Mouse (Mus musculus) hematopoietic stem cell, adult 5-6 weeks (primary cell): Measurements from ENCODE around the gene Pgm1. TPM values are rescaled to one million over a fixed set of nuclear protein-coding genes. Genes with fewer than 3 reads are reported as not detected.

Source experiments
- ATAC-seq, 2 experiments: fragments of 125-278 bp in 1 of 2; replicated peaks in 1 of 2; 2 replicates each; pipeline ENCODE4 v1.8.0; 2016 to 2017; ENCODE audit warnings: inconsistent platforms in 2 of 2, mild to moderate bottlenecking in 2 of 2, moderate number of reproducible peaks in 2 of 2, low read depth in 1 of 2, moderate TSS enrichment in 1 of 2; ENCODE audit not compliant: low FRiP score in 2 of 2, poor library complexity in 2 of 2, severe bottlenecking in 2 of 2, insufficient read depth in 1 of 2, low TSS enrichment in 1 of 2
- total RNA-seq: library from RNA; stranded (forward); fragments of 172-1452, 232-1000 nt; gene quantifications from 2 replicates; pipeline ENCODE4 v1.2.3, GENCODE M21; 2017

Gene Pgm1
- total RNA-seq, 1 experiment from 2014 or later, result 33.8 TPM

DNA sequence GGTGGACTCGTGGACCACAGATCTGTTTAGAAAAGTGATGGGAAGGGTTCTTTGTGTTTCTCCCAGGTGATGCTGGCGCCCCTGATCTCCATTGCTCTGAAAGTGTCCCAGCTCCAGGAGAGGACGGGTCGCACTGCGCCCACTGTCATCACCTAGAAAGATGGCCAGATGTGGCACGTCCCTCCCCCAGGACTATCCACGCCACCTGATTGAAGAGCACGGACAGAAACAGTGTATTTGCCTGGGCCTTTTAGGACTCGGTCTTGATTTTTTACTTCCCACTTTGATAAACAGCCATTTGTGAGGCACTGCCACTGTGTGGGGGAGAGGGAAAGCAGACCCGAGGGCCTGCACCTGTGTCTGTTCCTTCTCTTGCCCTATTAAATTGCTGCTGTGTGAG lies 57.4 kb downstream of the Pgm1 start:
- no peak for ATAC-seq

GRCm38 (mm10) chr4:99988771-99989170 lies 59.6 kb downstream of the Pgm1 start:
- ATAC-seq, result no peak

DNA sequence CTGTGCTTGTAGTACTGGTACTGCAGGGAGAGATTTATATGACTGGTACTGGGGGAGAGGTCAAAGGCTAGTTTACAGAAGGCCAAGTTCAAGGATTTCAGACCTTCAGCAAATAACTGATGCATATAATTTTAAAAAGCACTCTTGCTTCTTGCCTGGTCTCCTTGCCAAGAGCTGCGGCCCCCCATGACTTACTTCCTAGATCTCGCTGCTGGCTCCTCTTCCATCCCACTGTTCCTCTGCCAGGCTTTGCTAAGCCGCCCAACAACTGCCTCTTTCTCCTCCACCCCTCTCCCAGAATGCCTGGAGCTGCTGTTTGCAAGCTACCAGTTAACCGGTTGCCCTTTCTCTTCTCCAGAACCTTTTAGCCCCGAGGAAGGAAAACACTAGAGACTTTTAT lies 71.8 kb downstream of the Pgm1 start:
- no peak for ATAC-seq

- ATAC-seq, result no peak
Measured at GRCm38 (mm10) chr4:100001806-100002205, 72.6 kb downstream of the Pgm1 start.

GRCm38 (mm10) chr4:100007721-100008120 lies 78.5 kb downstream of the Pgm1 start:
- no peak for ATAC-seq

DNA sequence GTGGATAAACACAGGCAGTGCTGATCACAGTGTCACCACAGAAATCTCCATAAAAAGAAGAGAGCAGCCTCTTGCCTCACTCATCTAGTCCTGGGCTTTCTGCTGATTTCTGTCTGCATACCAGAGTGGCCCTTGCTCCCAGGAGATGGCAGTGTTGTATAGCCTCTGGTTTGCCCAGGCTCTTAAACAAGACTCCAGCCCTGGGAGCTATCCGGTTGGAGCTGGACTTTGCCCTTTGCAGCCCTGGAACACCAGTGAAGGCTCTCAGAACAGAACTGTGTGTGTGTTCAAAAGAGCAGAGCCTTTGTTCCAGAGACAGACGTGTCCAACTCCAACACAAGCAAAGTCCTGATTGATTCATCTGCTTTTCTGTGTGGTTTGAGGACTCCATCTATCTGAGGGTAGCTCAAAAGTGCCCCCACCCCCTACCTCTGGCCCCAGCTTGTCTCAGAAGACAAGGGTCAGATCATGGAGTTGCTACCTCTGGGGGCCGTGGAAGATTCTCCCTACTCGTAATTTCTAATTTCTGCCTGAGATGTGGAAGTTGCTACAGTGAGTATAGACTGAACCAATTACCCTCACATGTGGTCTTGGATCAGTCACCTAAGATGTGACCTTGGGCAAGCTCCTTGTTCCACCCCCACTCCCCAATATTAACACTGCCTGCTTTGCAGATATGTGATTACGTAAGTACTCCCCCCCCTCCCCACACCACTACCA lies 79.3 kb downstream of the Pgm1 start:
- peak; percentile 64 to 67; a peak in 2 of 4 replicates for ATAC-seq

DNA sequence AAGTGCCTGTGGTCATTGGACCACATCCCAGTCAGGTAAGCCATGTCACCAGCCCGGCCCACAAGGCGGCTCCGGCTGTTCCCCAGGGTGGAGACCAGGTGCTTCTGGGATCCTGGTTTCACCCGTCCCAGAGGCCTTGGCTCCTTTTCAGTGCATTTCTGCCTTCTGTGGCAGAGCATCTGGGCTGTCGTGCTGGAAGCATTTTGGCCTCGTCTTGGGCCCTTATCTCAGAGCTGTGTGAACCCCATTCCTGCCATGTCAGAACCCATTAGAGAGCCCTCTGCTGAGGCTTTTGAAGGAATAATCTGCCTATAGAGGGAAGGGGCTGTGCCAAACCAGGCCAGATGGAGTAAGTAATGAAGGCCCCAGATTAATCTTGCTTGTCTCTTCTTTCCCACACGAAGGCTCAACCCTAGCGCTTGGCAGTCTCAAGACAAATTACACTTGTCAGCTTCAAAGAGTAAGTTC lies 80.0 kb downstream of the Pgm1 start:
- ATAC-seq, result no peak

- peak in 1 of 2 experiments; percentile 36; a peak in 1 of 4 replicates for ATAC-seq
Measured at GRCm38 (mm10) chr4:100010916-100011315, 81.7 kb downstream of the Pgm1 start.

DNA sequence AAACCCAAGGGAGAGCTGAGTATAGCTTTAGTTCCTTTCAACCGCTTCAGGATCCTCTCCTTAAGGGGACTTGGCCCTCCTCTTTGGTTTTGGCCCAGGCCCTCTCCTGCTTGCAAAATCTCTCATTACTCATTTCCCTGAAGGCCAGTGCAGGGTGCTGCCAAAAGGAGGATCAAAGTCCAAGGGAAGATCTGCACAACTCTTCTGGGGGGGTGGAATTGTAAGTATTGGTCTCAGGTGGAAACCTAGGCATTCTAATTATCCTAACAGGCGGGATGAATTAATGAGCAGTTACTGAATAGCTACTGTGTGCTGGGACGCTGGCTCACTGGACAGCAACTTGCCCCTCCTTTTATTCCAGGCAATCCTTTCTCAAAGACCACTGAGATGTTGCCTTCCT lies 82.3 kb downstream of the Pgm1 start:
- no peak for ATAC-seq

DNA sequence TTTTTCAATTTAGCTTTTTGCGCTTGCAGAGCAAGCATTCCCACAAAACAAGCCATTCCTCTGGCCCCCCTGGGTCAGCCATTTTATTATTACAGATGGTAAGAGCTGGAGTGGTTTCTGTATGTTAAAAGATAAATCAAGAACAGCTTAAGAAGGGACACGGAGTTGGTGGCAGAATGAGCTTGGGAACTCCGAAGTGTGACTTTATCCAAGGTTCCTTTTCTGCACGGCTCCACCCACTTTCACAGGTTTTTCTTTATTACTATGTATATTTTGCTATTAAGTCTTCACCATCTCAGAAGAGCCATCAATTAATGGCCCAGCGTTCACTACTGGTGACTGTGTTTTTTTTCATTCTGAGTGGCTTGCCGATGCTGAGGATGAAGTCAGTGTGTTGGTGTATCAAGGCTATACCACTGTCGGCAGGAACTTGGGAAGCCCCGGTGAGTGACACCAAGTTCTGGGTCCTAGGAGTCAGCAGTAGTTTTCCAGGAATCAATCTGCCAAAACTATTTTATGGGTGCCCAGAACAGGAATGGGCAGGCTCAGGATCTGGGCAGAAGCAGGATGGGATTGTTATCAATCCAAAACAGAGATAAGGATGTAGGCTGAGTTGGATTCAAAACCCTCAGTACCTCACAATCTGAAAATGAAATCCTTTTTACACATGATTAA lies 83.3 kb downstream of the Pgm1 start:
- ATAC-seq, result no peak

DNA sequence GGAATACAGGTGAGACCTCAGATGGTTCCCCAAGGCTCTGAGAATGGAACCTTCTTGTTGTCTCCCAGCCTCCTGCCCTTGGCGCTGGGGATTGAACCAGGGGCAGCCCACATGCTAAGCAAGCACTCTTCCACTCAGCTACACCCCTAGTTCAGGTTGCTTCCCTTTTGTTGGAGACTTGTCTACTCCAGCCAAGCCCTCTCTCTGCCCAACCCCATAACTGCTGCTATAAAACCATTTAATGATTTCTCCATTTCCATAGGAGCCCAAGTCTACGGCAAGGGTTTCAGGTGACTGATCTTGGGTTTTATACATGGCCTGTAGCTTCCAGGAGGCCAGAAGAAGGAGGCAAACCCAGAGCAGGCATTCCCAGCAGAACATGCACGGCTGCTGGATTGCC lies 98.6 kb downstream of the Pgm1 start:
- no peak for ATAC-seq

GRCm38 (mm10) chr4:100028641-100029040 lies 99.4 kb downstream of the Pgm1 start:
- ATAC-seq, result peak; percentile 84 to 90

- ATAC-seq, result no peak
Measured at GRCm38 (mm10) chr4:100031270-100031669, 102.1 kb downstream of the Pgm1 start.

GRCm38 (mm10) chr4:100032608-100033007 lies 103.4 kb downstream of the Pgm1 start:
- ATAC-seq, result no peak

DNA sequence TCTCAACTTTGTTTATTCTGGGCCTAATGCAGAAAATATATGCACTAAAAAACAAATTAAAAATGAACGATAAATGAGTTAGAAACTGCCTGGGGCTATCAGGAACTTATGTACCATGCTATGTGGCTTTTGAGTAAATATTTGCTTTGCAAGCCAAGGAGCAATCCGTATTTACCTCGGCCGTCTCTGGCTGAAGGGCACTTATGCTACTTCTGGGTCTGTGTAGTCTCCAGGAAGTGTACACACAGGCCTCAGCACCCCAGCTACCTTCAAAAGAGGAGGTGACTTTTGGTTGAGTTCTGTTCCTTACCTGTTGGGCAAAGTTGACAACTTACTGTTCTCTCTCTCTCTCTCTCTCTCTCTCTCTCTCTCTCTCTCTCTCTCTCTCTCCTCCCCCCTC lies 104.7 kb downstream of the Pgm1 start:
- ATAC-seq, result no peak

GRCm38 (mm10) chr4:100034971-100035370 lies 105.8 kb downstream of the Pgm1 start:
- no peak for ATAC-seq

GRCm38 (mm10) chr4:100035919-100036554 lies 106.8 kb downstream of the Pgm1 start:
- no peak for ATAC-seq
